Mouse (Mus musculus) adrenal gland, adult 18-20 months (tissue): Measurements from ENCODE around the gene Cox7a2l. TPM values are rescaled to one million over a fixed set of nuclear protein-coding genes. Genes with fewer than 3 reads are reported as not detected.

Experiments used
- DNase-seq, 2 experiments: peaks; one replicate each; pipeline ENCODE4 v3.0.0; 2021 to 2022; ENCODE audit warnings: low spot score in 2 of 2
- total RNA-seq, 2 experiments: library from RNA; stranded (reverse); gene quantifications; 1 replicate in 1 of 2; 2 replicates in 1 of 2; pipeline ENCODE4 v1.2.3; 2021

Gene Cox7a2l
- total RNA-seq, 2 experiments from 2014 or later = 186 to 198 TPM

GRCm38 (mm10) chr17:83527651-83528381 lies 10.7 kb upstream of the Cox7a2l start:
- peak in 1 of 2 experiments; percentile 36 for DNase-seq

GRCm38 (mm10) chr17:83526624-83527532 lies 9.7 kb upstream of the Cox7a2l start:
- no peak for DNase-seq

- no peak for DNase-seq
Measured at GRCm38 (mm10) chr17:83526091-83526561, 9.0 kb upstream of the Cox7a2l start.

GRCm38 (mm10) chr17:83525596-83525995 lies 8.5 kb upstream of the Cox7a2l start:
- DNase-seq = no peak

GRCm38 (mm10) chr17:83524753-83525152 lies 7.6 kb upstream of the Cox7a2l start:
- no peak for DNase-seq

GRCm38 (mm10) chr17:83522590-83523379 lies 5.7 kb upstream of the Cox7a2l start:
- no peak for DNase-seq

- DNase-seq = no peak
Measured at GRCm38 (mm10) chr17:83521881-83522280, 4.8 kb upstream of the Cox7a2l start.

- peak; percentile 82 to 84 for DNase-seq
Measured at GRCm38 (mm10) chr17:83514213-83514701, 2.9 kb downstream of the Cox7a2l start.

GRCm38 (mm10) chr17:83513655-83514212 lies 3.4 kb downstream of the Cox7a2l start:
- DNase-seq = no peak

GRCm38 (mm10) chr17:83512130-83512529 lies 5.0 kb downstream of the Cox7a2l start:
- DNase-seq = no peak

- DNase-seq = no peak
Measured at GRCm38 (mm10) chr17:83503693-83504092, 13.4 kb downstream of the Cox7a2l start.

GRCm38 (mm10) chr17:83499692-83500091 lies 17.4 kb downstream of the Cox7a2l start:
- DNase-seq = no peak

GRCm38 (mm10) chr17:83498889-83499288 lies 18.2 kb downstream of the Cox7a2l start:
- DNase-seq = no peak

GRCm38 (mm10) chr17:83487762-83488161 lies 29.4 kb downstream of the Cox7a2l start:
- no peak for DNase-seq

- DNase-seq = no peak
Measured at GRCm38 (mm10) chr17:83483784-83484183, 33.3 kb downstream of the Cox7a2l start.

GRCm38 (mm10) chr17:83482817-83483536 lies 34.2 kb downstream of the Cox7a2l start:
- DNase-seq = no peak

GRCm38 (mm10) chr17:83481551-83481950 lies 35.6 kb downstream of the Cox7a2l start:
- DNase-seq = peak; percentile 21 to 25

GRCm38 (mm10) chr17:83477089-83477488 lies 40.0 kb downstream of the Cox7a2l start:
- DNase-seq = no peak

- no peak for DNase-seq
Measured at GRCm38 (mm10) chr17:83469586-83469985, 47.5 kb downstream of the Cox7a2l start.

GRCm38 (mm10) chr17:83466697-83467251 lies 50.4 kb downstream of the Cox7a2l start:
- no peak for DNase-seq
